10 mouse cellular contexts compared by ENCODE assay signal in the genomic region with DNA sequence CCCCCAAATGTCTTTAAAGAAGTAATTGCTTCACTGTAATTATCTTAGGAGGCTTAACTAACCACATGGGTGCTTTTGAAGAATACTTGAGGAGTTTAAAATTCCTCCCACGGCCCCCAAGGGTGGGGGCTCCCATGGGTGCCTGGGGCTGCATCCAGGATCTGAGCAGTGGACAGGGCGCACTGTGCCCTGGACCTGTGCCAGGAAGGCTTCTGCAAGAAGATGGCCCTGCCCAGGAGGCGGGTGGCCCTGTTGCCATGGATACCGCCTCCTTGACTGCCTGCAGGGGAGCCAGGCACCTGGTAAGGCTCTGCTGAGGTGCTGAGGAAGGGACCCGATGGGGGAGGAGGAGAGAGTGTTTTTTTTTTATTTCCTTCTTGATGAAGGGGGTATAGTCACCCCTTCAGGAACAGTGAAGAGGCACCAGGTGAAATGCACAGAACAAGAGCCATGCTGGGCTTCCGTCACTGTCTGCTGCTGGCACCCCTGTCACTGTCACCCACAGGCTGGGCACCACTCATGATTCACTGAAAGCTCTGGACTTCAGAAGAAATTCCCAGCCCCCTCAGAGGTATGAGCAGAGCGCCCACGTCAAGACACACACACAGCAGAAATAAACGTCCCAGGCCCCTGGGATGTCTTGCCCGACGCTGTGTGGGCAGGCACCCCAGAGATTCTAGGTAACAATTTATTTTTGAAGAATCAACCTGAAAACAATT. TPM values are rescaled to one million over a fixed set of nuclear protein-coding genes. Genes with fewer than 3 reads are reported as not detected.
A peak's percentile ranks its signal among the peaks of the same experiment; 100 is the strongest.
DNase-seq lines count a peak whose midpoint lies in the region; ATAC-seq and TF ChIP-seq lines count a peak whose summit lies in the region.
"Had no signal": no experiment of that assay in that cellular context is flagged by ENCODE, and none has a peak within 500 bp of the region (broad histone marks: within the 10 kb centered on the region; RNA-seq: fewer than 3 reads in every experiment).

No protein-coding gene starts in this region.

- H3K9me3 ChIP-seq in forebrain, postnatal 0 days (ENCODE audit: low read length): peaks cover 6% of the 10 kb centered on the region; the same call in 1 of the 2 replicates
- H3K9me3 ChIP-seq in midbrain, embryonic 16.5 days (replicated peaks; ENCODE audit: control insufficient read depth, low read length, poor library complexity, severe bottlenecking): 0 out of 2 replicates have a peak, but pooled peaks cover 3% of the 10 kb centered on the region

- no peak overlapping the region for H3K4me3 ChIP-seq in forebrain, postnatal 0 days (ENCODE audit: low read depth, low read length)
- no peak overlapping the region for H3K4me3 ChIP-seq in midbrain, embryonic 16.5 days (ENCODE audit: low read depth, low read length)
- no peak overlapping the region for H3K4me3 ChIP-seq in gastrocnemius, adult 2 months
- H3K4me3 ChIP-seq: limb, embryonic 15.5 days had no signal

- no peak overlapping the region for H3K4me2 ChIP-seq in forebrain, postnatal 0 days (ENCODE audit: low read depth)
- H3K4me2 ChIP-seq in midbrain, embryonic 16.5 days (ENCODE audit: low read length): peak overlapping the region; percentile 17
- H3K4me2 ChIP-seq: limb, embryonic 15.5 days had no signal

- 42% methylated on average over 11 of the region's 11 CpGs for WGBS in forebrain, postnatal 0 days
- 42% methylated on average over 11 of the region's 11 CpGs for WGBS in midbrain, embryonic 16.5 days

- intact Hi-C loops in gastrocnemius, adult 2 months (cut with DNase I): no loop called here

- H3K27me3 ChIP-seq in forebrain, postnatal 0 days (ENCODE audit: insufficient read depth, low read length): no peaks in the 10 kb centered on the region
- no peaks in the 10 kb centered on the region for H3K27me3 ChIP-seq in midbrain, embryonic 16.5 days (ENCODE audit: control insufficient read depth, insufficient read depth, low read depth, low read length)

- no peak for TF ChIP-seq CTCF in forebrain, postnatal 0 days (IDR thresholded peaks at IDR 0.05; ENCODE audit: low read depth)
- TF ChIP-seq CTCF in gastrocnemius, adult 2 months (IDR thresholded peaks at IDR 0.05): no peak

- DNase-seq in adrenal gland, postnatal 10 days: peak; percentile 22
- no peak for DNase-seq in adrenal gland, postnatal 25 days
- peak; percentile 21 to 25 for DNase-seq in layer of hippocampus, adult 8-10 months (ENCODE audit: low spot score in 2 of 2)
- no peak for DNase-seq in layer of hippocampus, postnatal 14 days (ENCODE audit: low spot score in 2 of 2)
- peak; percentile 38 for DNase-seq in forebrain, postnatal 0 days
- DNase-seq in spleen, postnatal 36 days (ENCODE audit: low spot score in 2 of 2): no peak
- DNase-seq in gastrocnemius, adult 2 months: no peak
- DNase-seq: cerebellum, adult 11 months had no signal

- no peak overlapping the region for H3K27ac ChIP-seq in forebrain, postnatal 0 days (ENCODE audit: low read depth, low read length)
- H3K27ac ChIP-seq in midbrain, embryonic 16.5 days (ENCODE audit: low read length): peak overlapping the region; percentile 28; the same call in 1 of the 2 replicates
- no peak overlapping the region for H3K27ac ChIP-seq in gastrocnemius, adult 2 months
- H3K27ac ChIP-seq: limb, embryonic 15.5 days had no signal

- no peaks in the 10 kb centered on the region for H3K36me3 ChIP-seq in forebrain, postnatal 0 days (ENCODE audit: insufficient read depth)
- H3K36me3 ChIP-seq in midbrain, embryonic 16.5 days (ENCODE audit: control insufficient read depth, insufficient read depth, low read length): no peaks in the 10 kb centered on the region
- H3K36me3 ChIP-seq: limb, embryonic 15.5 days had no signal

- H3K4me1 ChIP-seq in forebrain, postnatal 0 days (ENCODE audit: insufficient read depth): peaks cover 7% of the 10 kb centered on the region
- peaks cover 14% of the 10 kb centered on the region for H3K4me1 ChIP-seq in midbrain, embryonic 16.5 days (ENCODE audit: control insufficient read depth, insufficient read depth, low read length)
- H3K4me1 ChIP-seq: limb, embryonic 15.5 days had no signal

- no peak overlapping the region for H3K9ac ChIP-seq in forebrain, postnatal 0 days
- no peak overlapping the region for H3K9ac ChIP-seq in midbrain, embryonic 16.5 days (ENCODE audit: low read depth, low read length)
- H3K9ac ChIP-seq: limb, embryonic 15.5 days had no signal

- ATAC-seq in forebrain, postnatal 0 days: peak; percentile 64
- peak; percentile 66; the same call in 1 of the 2 replicates for ATAC-seq in midbrain, embryonic 16.5 days

RNA-seq across cellular contexts. Expression of a gene that starts 32.4 kb away (rescaled TPM):
- total RNA-seq in adrenal gland, postnatal 10 days (2021): 1 to 10 TPM in 1 of 2 experiments, under 1 TPM in 1; 0.69 to 1.2 TPM
- total RNA-seq in adrenal gland, postnatal 25 days (2021): 0.82 TPM in 1 of 2 replicates, not detected in the other
- total RNA-seq in layer of hippocampus, adult 8-10 months (2022): 10 to 100 TPM; 19.5 to 27.9 (median 21.8) TPM
- 10 to 100 TPM; 17.3 to 18.8 TPM for total RNA-seq in layer of hippocampus, postnatal 14 days (2021)
- 8.9 and 10.7 TPM in 2 replicates for total RNA-seq in forebrain, postnatal 0 days (2014; rRNA removed)
- 1.5 and 1.7 TPM in 2 replicates for polyA plus RNA-seq in forebrain, postnatal 0 days (2015; fragmentation: Nextera tagmentation; extraction: Ambion mirVana)
- polyA plus RNA-seq in midbrain, embryonic 16.5 days (2015; fragmentation: Nextera tagmentation; extraction: Ambion mirVana): 0.36 and 0.39 TPM in 2 replicates
- total RNA-seq in gastrocnemius, adult 2 months (2021): under 1 TPM; 0.25 to 0.26 TPM
- polyA plus RNA-seq: limb, embryonic 15.5 days had no signal

Comparison
In these comparisons a context has a peak if more than half of its experiments do, and no peak if none do; other contexts are left out.
1. DNase-seq: peak in adrenal gland, postnatal 10 days (single experiment), layer of hippocampus, adult 8-10 months (2 of 2) and forebrain, postnatal 0 days (single experiment); none in adrenal gland, postnatal 25 days (single experiment), layer of hippocampus, postnatal 14 days (0 of 2), spleen, postnatal 36 days (0 of 2) and gastrocnemius, adult 2 months (single experiment).